Mouse (Mus musculus) bone marrow, adult 2 months (tissue): Measurements from ENCODE around the gene Lypd6b.
A peak's percentile ranks its signal among the peaks of the same experiment; 100 is the strongest.

Experiments
- CTCF ChIP-seq: fragments of 200-500 bp; IDR thresholded peaks from 2 replicates; pipeline ENCODE4 v1.5.1; 2011; ENCODE audit warnings: low read length, control low read depth; ENCODE audit not compliant: control insufficient read depth, insufficient read depth
- POLR2A ChIP-seq: fragments of 200-500 bp; IDR thresholded peaks from 2 replicates; pipeline ENCODE4 v1.6.1; 2011; ENCODE audit warnings: low read depth, mild to moderate bottlenecking, control low read depth, low read length, borderline replicate concordance; ENCODE audit not compliant: control insufficient read depth

DNA sequence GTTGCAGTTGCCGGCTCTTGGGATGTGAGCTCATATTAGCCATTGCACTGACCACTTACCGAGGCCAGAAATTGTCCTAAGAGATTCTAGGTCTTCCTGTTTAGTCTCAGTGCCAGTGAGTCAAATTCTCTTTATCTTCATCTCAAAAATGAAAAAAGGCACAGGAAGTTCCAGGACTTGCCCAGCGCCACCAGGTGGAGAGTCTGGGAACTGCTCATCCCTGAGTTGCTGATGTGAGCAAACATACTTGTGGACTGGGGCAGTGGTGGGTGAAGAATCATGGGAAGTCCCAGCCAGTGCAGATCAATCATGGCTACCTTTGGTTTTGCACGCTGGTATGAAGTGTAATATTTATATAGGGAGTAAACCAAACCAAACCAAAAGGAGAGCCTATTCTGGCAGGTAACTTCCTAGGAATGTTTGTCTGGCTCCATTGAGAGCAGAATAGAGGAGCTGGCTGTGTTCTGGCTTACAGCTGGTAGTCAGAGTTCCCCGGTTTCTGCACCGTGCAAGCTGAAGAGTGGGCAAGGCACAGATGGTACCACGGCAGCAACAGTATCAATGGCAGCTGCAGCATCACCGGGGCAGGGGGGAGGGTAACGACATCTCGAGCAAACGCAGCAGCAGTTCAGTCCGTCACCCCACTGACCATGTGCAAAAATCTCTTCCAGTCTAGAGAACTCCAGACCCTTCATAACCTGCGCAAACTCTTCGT lies 38.7 kb upstream of the Lypd6b start:
- TF ChIP-seq POLR2A (no peak), CTCF (peak; percentile 63)
